Mouse (Mus musculus): ENCODE measurements around the gene Gm5039. TPM values are rescaled to one million over a fixed set of nuclear protein-coding genes. Genes with fewer than 3 reads are reported as not detected.

The Gm5039 gene
- not detected for polyA plus RNA-seq (2017; shearing (Covaris generic))

GRCm38 (mm10) chr12:88323926-88324325 lies at the start of gene Gm5039:
Gene Gm5039 (minus strand): TSS chr12:88324026.

GRCm38 (mm10) chr12:88360441-88361119 lies 36.8 kb upstream of the Gm5039 start, which contains the start of gene Adck1:
Gene Adck1 (plus strand): TSS chr12:88360554.

GRCm38 (mm10) chr12:88274400-88274799 lies 49.4 kb downstream of the Gm5039 start, which contains the start of gene Gm5662:
Gene Gm5662 (minus strand): TSS chr12:88274500.

Other genes starting within 250 kb of the Gm5039 start
- gene Gm16368, start 240.3 kb downstream of the Gm5039 start, polyA plus RNA-seq (2017; shearing (Covaris generic)), result not detected
- gene Gm10436, start 141.9 kb downstream of the Gm5039 start, polyA plus RNA-seq (2017; shearing (Covaris generic)), result under 1 TPM in 1 of 2 experiments, not detected in 1; 0.60 TPM
- gene Gm8332, start 73.9 kb downstream of the Gm5039 start, polyA plus RNA-seq (2017; shearing (Covaris generic)), result not detected
- gene Gm5662, start 49.5 kb downstream of the Gm5039 start, polyA plus RNA-seq (2017; shearing (Covaris generic)), result under 1 TPM in 1 of 2 experiments, not detected in 1; 0.42 TPM
- 10 to 100 TPM; 10.7 to 10.9 TPM for gene Adck1, start 36.5 kb upstream of the Gm5039 start, polyA plus RNA-seq (2017; shearing (Covaris generic))

All from activated CD4-positive, CD25-positive, alpha-beta regulatory T cell (primary cell).